Mouse (Mus musculus) lung, adult 2 months (tissue): ENCODE measurements at regions not wholly inside any gene's neighbourhood (a gene's known extent, or its start where the extent isn't known, plus 50 kb on each side); places are given as distances from the start of the nearest gene placed in this dataset.

Experiments
- CTCF ChIP-seq: fragments of 200-500 bp; IDR thresholded peaks from 2 replicates; pipeline ENCODE4 v1.5.1; 2011; ENCODE audit warnings: mild to moderate bottlenecking, low read length, control low read depth; ENCODE audit not compliant: insufficient read depth
- POLR2A ChIP-seq: fragments of 200-500 bp; IDR thresholded peaks from 2 replicates; pipeline ENCODE4 v1.6.1; 2011; ENCODE audit warnings: low read depth, mild to moderate bottlenecking, control low read depth, low read length, borderline replicate concordance; ENCODE audit errors: extremely low read depth

GRCm38 (mm10) chr11:7949931-7950330 is 714.4 kb downstream of the Tns3 start:
- TF ChIP-seq CTCF (no peak), POLR2A (no peak)
